Mouse (Mus musculus): Measurements from ENCODE around the gene Krt79. TPM values are rescaled to one million over a fixed set of nuclear protein-coding genes. Genes with fewer than 3 reads are reported as not detected.

Krt79 gene
- total RNA-seq, 2 experiments from 2014 or later: not detected

DNA sequence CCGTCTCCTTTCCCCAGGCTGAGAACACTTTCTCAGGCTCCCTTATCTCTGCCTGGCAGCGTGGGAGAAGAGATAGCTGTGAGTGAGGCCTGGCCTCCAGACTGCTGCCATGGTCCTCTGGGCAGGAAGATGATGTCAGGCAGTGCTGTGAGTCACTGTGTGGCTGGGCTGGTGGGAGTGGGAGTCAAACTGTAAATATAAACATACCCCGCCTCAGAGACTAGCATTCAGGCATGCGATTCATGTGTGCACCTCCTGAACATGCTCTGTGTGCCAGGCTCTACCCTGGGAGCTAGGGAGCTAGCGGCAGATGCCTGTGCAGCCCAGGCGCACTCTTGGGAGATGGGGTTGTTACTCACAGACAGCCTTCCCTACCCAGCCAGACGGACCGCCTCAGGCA is 1.8 kb upstream of the Krt79 start:
- intact Hi-C loops (cut with DNase I): no loop called here
- no peak for DNase-seq (ENCODE audit: low spot score)

GRCm38 (mm10) chr15:101938600-101939308 is 1.4 kb downstream of the Krt79 start:
- intact Hi-C loops (cut with DNase I): no loop called here
- DNase-seq (ENCODE audit: low spot score): no peak

GRCm38 (mm10) chr15:101933024-101933423 is 7.1 kb downstream of the Krt79 start:
- intact Hi-C loops (cut with DNase I): no loop called here
- DNase-seq (ENCODE audit: low spot score): no peak

GRCm38 (mm10) chr15:101929666-101930065 is 10.5 kb downstream of the Krt79 start:
- DNase-seq (ENCODE audit: low spot score): no peak
- intact Hi-C loops (cut with DNase I): no loop called here

- intact Hi-C loops (cut with DNase I): no loop called here
- DNase-seq (ENCODE audit: low spot score): no peak
Observed at GRCm38 (mm10) chr15:101929087-101929486, 11.0 kb downstream of the Krt79 start.

DNA sequence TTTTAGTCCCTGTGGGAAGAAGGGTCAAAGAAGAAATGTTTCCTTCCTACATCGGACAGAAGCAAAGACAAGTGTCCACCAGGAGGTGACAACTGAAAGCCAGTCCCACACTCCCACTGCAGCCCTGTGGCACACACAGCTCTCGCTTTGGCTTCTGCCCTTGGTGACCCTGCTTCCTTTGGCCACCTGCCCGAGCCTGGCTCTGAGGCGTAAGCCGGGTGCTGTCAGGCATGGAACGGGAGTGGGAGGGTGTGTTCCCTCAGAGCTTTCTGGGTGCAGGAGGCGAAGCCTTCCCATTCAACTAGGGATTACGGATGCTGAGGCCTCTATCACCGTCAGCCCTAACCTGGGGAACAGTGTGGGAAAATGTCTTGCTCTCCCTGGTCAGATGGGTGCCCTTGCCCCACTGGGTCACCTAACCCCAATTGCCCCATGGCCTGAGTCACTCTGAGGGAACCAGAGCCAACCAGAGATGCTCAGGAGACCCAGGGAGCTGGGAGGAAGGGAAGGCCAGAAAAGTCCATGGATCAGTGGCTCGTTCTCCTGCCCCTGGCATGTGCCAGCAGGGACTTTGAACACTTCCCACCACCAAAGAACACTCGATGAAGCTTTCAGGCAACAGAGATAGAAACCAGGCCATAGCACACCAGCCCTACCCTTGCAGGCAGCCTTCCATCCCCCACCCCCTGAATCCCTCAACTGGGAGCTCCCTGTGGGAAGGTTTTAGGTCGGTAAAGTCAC is 12.6 kb downstream of the Krt79 start:
- DNase-seq (ENCODE audit: low spot score): no peak
- intact Hi-C loops (cut with DNase I): no loop called here

GRCm38 (mm10) chr15:101925041-101925440 is 15.1 kb downstream of the Krt79 start:
- intact Hi-C loops (cut with DNase I): no loop called here
- DNase-seq (ENCODE audit: low spot score): no peak

DNA sequence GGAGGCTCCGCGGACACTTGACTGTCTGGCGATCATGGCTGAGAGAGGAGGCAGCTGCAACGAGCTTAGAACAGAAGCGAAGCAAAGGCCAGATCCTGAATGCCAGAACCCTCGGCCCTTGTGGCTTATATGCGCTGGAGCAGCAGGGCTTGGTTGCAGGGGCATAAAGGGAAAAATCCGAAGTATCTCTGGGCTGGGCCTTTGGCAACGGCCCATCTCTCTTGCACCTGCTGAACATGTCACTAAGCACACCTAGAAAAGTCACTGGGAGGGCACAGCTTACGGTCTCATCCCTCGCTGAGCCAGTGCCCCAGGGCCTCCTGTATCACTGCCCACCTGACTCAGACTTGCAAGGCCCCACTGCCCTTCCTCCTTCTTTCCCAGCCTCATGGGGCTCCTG is 15.5 kb downstream of the Krt79 start, which contains the start of gene Krt4:
TSS of gene Krt4 (minus strand) at position 101 of the 400 bp plus-strand sequence.
- no peak for DNase-seq (ENCODE audit: low spot score)
- intact Hi-C loops (cut with DNase I): no loop called here

DNA sequence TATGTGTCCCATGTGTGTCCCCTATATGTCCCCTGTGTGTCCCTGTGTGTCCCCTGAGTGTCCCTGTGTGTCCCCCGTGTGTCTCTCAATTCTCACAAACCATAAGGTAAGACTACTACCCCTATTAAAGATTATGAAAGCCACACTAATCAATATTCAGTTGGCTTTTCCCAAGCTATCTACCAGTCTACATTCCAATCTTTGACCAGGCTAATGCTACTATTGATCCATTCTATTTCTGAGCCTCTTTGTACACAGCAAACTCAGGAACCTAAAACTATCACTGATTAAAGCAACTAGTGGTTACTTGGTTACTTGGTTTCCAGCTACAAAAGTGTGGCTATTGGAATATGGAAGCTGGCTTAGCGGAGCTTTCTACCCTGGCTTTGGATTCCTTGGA is 17.8 kb downstream of the Krt79 start:
- intact Hi-C loops (cut with DNase I): no loop called here

DNA sequence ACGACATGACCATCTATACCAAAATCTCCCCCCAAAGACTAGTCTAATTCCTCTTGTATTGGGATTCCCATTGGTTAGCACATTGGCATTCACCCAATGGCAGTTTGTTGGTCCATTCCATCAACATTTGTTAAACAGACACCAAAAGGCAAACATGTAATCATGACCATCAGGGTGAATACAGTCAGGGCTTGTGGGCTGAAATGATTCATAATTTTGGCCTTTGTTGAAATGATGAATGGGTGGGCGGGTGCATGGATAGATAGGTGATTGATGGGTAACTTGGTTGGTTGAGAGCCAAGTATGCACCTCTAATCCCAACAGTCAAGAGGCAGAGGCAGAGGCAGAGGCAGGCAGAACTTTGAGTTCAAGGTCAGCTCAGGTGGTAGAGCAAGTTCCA is 24.1 kb downstream of the Krt79 start:
- DNase-seq (ENCODE audit: low spot score): no peak
- intact Hi-C loops (cut with DNase I): no loop called here

More for the DNA sequence above, 17.8 kb downstream of the Krt79 start:
- DNase-seq (ENCODE audit: low spot score): no peak

- intact Hi-C loops (cut with DNase I): no loop called here
- no peak for DNase-seq (ENCODE audit: low spot score)
Observed at GRCm38 (mm10) chr15:101904849-101905248, 35.3 kb downstream of the Krt79 start.

- no peak for DNase-seq (ENCODE audit: low spot score)
- intact Hi-C loops (cut with DNase I): no loop called here
Observed at GRCm38 (mm10) chr15:101902171-101903149, 37.7 kb downstream of the Krt79 start.

DNA sequence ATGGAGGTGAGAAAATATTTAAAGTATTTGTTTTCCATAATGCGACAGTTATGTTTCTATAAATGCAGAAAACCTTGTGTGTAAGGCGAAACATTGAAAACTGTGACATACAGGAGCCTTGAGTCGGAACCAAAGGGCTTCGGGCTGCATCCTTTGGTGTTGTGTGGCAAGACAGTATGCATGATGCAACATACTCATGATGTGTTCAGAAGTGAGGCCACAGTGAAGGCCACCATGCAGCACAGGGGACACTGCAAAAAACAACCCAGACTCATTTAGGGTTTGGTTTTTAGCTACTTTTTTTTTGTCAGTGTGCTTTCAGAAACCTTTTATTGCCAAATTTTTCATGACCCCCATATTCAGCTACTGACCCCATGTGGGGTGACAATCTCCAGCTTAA is 44.9 kb downstream of the Krt79 start:
- no peak for DNase-seq (ENCODE audit: low spot score)
- intact Hi-C loops (cut with DNase I): no loop called here

DNA sequence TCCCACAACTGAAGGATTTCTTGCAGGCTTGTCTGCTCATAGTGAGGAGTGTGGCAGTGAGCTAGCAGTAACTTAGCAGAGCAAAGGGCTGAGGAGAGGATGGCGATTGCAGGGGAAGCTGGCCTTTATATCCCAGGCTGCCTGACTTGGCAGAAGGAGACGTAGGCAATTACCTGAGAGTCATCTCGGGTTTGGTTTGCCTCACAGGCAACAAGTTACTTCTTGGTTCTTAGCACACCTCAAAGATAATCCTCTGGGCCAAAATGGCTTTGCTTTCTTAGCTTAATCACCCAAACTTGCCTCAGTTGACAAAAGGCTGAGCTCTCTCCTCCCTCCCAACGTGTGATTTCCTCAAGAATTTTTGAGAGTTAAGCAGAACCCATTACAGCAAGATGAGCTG is 47.3 kb downstream of the Krt79 start, which contains the start of gene Krt76:
TSS of gene Krt76 (minus strand) at position 101 of the 400 bp plus-strand sequence.
- no peak for DNase-seq (ENCODE audit: low spot score)
- intact Hi-C loops (cut with DNase I): no loop called here

GRCm38 (mm10) chr15:101879776-101880175 is 60.3 kb downstream of the Krt79 start:
- intact Hi-C loops (cut with DNase I): no loop called here
- DNase-seq (ENCODE audit: low spot score): no peak

Small RNA genes lying within 50 kb of the gene (microRNA-seq; reads per million reads assigned to microRNA genes)
- gene Gm44356: not detected

Other genes with a start within 250 kb of the Krt79 start
- not detected for gene Krt6a, start 246.0 kb downstream of the Krt79 start, total RNA-seq (2021)
- not detected for gene Krt5, start 227.4 kb downstream of the Krt79 start, total RNA-seq (2021)
- not detected for gene Krt71, start 197.2 kb downstream of the Krt79 start, total RNA-seq (2021)
- gene Krt72, start 153.9 kb downstream of the Krt79 start, total RNA-seq (2021): not detected
- not detected for gene Krt73, start 138.0 kb downstream of the Krt79 start, total RNA-seq (2021)
- gene Krt2, start 122.2 kb downstream of the Krt79 start, total RNA-seq (2021): not detected
- gene Krt1, start 89.5 kb downstream of the Krt79 start, total RNA-seq (2021): not detected
- not detected for gene Krt77, start 70.6 kb downstream of the Krt79 start, total RNA-seq (2021)
- not detected for gene Krt76, start 47.4 kb downstream of the Krt79 start, total RNA-seq (2021)
- not detected for gene Krt4, start 15.6 kb downstream of the Krt79 start, total RNA-seq (2021)
- gene Krt78, start 14.0 kb upstream of the Krt79 start, total RNA-seq (2021): not detected
- 1 to 10 TPM; 2.5 to 2.7 TPM for gene Krt8, start 64.2 kb upstream of the Krt79 start, total RNA-seq (2021)
- gene Krt18, start 87.9 kb upstream of the Krt79 start, total RNA-seq (2021): 1 to 10 TPM; 3.7 to 4.9 TPM
- 100 to 1,000 TPM; 131 to 144 TPM for gene Eif4b, start 133.4 kb upstream of the Krt79 start, total RNA-seq (2021)
- gene Tns2, start 160.1 kb upstream of the Krt79 start, total RNA-seq (2021): 100 to 1,000 TPM in 1 of 2 experiments, 10 to 100 TPM in 1; 98.6 to 118 TPM
- 10 to 100 TPM; 13.2 to 15.1 TPM for gene Spryd3, start 195.9 kb upstream of the Krt79 start, total RNA-seq (2021)
- gene Igfbp6, start 204.0 kb upstream of the Krt79 start, total RNA-seq (2021): 10 to 100 TPM; 38.3 to 43.6 TPM
- under 1 TPM in 1 of 2 experiments, not detected in 1; 0.11 TPM for gene Soat2, start 210.2 kb upstream of the Krt79 start, total RNA-seq (2021)

All from heart, postnatal 25 days (tissue).